Mouse (Mus musculus) left cerebral cortex, adult 18-20 months (tissue): ENCODE results near the gene Clasp2. TPM values are rescaled to one million over a fixed set of nuclear protein-coding genes. Genes with fewer than 3 reads are reported as not detected.
"Not testable (repeated sequence)": the region's sequence is repeated elsewhere in the genome, so short reads cannot be mapped to it uniquely, and the experiment has no call there.

Experiments
- DNase-seq, 2 experiments: peaks; one replicate each; pipeline ENCODE4 v3.0.0; 2021 to 2022; ENCODE audit warnings: low spot score in 2 of 2, mixed read lengths in 1 of 2
- long read RNA-seq, 2 experiments: library from polyadenylated mRNA; stranded (forward); transcript quantifications; one replicate each; pipeline ENCODE4 v2.0.0; 2021
- total RNA-seq, 2 experiments: library from RNA; stranded (reverse); gene quantifications; 2 replicates each; pipeline ENCODE4 v1.2.3; 2021

Clasp2 gene
- total RNA-seq = 100 to 1,000 TPM; 199 to 200 TPM
- long read RNA-seq, experiment 1, partial matches to known transcripts = 14 of 27 reads
- long read RNA-seq, experiment 1, other reads (novel, unspliced or antisense) = 13 of 27 reads
- long read RNA-seq, experiment 2, partial matches to known transcripts = 9 of 13 reads
- long read RNA-seq, experiment 2, other reads (novel, unspliced or antisense) = 4 of 13 reads

DNA sequence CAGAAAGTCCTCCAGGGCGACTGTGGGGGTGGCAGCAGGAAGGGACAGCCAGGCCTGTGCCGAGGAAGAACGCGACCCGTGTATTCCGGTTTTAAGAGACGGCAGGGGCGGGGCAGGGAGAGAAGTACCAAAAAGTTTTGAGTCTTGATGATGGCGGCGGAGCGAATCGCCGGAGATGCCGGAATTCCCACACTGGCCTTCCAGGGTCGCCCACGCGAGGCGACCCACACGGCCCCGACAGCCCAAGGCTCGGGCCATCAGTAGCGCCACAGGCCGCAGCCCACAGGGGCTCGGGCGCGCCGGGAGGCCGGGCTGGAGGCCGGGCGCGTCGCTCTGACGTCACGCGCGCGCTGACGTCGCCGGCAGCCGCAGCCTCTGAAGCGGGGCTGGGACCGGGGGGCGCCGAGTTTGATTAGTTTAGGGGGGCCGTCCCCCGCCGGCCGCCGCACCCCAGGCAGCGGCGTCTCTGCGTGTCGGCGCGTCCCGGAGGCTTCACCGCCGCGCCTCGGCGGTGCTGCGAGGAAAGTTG is at the start of gene Clasp2:
Clasp2 (plus strand) TSS at position 366 of the 529 bp plus-strand sequence.
- peak; percentile 55 to 83 for DNase-seq

DNA sequence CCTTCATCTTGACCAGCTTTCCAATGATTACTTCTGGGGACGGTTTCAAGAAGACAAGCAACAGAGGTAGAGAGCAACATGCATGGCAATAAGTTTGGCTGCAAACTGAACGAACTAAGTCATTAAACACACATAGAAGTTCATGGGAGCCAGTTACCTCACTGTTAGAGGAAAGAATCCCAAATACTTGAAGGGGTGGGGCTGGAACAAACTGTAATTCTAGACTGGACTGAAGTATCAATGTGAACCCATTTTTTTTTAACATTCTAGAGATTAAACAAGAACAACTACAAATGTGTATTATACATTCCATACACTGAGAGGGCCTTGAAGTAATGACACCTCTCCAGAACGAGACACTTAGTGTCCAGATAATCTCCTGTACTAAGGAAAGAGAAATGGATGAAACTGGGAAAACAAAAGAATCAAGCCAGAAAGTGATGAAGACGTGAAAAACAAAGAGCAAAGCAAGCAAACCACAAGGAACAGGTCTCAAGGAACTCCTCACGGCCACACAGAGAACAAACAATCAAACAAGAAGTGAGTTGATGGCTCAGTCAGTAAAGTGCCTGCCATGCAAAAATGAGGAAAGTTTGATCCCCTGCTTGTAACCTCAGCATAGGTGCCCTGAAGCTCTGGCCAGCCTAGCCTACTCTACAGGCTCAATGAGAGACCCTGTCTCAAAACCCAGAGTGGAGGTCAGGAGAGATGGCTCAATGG is 39.7 kb upstream of the Clasp2 start:
- DNase-seq = no peak

DNA sequence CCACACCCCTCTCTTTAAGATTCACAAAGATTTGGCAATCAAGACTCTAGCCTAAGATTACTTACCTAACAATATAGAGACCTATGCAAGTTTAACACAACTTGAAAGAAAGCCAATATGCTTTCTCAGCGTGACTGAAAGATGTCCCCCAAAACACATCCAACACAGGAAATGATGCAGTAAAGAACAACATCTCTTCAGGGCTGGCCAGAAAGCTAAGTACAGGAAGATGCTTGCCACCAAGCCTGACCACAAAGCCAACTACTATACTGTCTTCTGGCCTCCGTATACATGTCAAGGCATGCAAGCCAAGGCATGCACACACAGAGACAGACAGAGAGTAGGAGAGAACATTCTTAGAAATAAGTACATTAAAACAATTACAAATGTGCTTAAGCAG is 35.2 kb upstream of the Clasp2 start:
- no peak for DNase-seq

DNA sequence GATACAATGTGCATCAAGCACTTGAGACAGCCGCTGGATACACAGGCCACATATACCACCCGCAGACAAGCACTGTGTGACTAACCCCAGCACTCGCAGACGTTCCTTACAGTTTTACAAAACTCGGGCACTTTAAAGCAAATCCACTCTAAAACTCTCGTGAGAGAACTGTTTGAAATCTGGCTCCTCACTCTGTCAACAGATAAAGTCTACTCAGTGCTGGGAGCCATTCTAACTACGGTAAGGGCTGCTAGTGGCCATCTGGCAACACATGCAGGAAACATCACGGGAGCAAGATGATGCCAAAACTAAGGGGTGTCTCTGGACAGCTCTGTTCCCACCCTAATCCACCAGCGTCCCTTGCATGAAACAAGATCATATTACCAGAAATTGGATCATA is 34.4 kb upstream of the Clasp2 start:
- DNase-seq = no peak

DNA sequence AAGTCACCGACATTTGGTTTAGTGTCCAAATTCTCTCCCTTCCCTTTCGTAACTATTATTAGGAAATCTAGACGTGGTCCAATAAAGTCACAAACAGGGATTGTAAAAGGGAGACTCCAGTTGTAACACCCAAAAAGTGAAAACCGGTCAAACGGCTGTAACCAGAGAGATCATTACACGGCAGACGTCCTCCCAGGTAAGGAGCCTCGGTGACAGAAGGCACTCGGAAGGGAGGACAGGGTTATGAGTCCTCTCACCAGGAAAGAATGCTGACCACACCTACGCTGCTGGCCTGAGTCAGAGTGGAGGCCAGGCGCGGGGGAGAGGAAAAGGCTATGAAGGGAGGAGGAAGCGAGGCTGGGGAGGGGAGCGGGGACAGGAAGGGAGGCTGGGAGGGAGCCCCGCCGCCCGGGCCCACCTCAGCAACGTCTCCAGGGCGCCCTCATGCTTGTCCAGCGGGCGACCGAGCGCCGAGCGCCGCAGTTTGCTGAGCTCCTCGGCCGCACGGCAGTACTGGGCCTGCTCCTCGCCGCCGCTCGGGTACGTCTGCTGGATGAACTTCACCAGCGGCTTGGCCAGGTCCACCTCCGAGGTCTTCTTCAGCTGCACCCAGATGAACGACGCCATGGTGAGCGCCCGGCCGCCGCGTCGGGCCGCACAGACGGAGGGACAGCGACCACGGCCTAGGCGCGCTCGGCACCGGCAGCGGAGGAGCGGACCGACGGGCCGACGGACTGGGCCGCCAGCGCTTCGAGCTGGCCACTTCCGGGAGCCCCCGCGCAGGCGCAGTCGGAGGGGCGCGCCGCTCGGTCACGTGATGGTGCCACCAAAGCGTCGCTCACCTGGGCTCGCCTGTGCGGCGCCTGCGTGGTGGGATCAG is 33.6 kb upstream of the Clasp2 start, which contains the start of gene Pdcd6ip:
Pdcd6ip (minus strand) TSS at position 779 of the 880 bp plus-strand sequence.
- DNase-seq = peak; percentile 91 to 95

DNA sequence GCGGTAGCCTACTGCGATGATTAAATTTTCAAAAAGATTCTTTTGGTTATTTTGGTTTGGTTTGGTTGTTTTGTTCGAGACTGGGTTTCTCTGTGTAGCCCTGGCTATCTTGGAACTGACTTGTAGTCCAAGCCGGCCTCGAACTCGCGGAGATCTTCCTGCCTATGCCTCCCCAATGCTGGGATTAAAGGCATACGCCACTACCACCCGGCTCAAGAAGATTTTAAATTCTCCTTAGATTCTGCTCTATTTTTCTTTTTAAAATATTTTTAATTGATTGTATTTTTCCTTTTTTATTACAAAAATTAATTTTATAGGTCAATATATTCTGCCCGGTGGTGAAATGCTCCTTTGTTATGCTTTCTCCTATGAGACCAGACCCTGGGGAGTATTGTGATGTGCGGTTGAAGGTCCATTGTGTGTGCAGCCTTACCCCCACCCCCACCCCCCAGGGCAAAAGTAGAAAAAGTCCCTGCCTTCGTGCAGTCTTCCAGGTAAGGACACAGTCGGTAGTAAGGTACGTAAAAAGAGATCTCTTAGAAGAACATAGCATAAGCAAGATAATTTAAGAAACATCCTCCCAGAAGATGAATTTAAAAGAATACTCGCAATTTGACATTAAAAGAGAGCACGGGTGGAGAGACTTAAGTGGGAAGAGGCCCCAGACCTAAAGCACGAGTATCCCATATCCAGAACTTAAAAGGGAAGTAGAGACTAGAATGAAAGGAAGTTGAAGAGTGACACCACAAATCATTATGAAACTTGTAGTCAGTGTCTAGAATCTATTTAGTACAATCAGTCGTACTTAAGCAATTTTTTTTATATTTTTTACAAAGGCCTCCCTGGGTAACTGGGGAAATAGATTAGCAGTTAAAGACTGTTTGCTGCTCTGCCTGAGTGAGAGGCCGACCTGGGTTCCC is 32.7 kb upstream of the Clasp2 start:
- DNase-seq = no peak

DNA sequence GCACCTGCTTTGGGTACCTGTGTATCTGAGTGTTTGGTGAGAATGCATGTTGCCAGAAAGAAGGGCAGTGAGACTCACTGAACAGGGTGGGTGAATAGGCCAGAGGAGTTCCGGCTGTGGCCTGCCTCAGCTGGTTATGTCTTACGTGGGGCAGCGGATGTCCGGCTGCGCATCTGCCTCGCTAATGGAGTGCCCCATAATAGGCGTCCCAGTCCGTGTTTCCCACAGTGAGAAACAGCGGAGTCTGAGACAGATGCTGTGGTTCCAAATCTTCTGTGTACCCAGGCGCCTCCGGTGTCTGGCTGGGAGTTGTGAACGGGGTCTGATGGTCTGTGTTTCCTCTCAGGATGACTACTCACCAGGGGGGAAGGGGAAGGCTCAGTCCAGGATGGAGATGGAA is 30.4 kb upstream of the Clasp2 start:
- DNase-seq = no peak

DNA sequence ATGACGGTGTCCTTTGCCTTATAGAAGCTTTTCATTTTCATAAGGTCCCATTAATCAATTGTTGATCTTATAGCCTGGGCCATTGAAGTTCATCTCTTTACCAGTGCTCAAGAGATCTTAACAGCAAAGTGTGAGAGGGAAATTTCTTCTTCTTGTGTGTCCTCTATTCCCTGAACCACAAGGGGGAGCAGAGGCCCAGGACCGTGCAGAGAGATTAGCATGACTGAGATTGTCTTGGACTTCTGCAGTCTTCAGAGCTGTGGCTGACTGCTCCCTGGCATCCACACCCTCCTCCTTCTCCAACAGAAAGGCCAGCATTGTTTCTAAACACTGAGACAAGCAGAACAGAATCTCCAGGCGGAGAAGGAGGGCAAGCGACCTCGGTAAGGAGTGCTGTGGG is 22.2 kb upstream of the Clasp2 start:
- peak; percentile 37 to 39 for DNase-seq

DNA sequence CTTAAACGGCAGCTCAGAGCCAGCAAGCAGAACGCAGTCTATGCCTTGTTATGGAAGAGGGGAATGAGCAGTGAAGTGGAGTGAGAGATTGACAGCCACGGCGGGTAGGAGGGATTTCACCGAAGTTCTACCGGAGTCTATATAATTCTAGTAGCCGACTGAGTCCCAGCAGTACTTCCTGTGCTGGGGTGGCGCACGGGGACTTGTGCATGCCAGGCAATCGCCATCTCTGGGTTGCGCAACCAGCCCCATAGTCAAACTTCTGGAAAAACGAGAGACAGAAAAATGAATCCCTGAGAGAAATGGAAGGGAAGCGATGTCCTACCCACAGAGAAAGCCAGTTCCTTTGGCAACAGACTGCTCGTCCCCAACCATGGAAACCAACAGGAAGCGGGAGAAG is 16.6 kb upstream of the Clasp2 start:
- no peak for DNase-seq

DNA sequence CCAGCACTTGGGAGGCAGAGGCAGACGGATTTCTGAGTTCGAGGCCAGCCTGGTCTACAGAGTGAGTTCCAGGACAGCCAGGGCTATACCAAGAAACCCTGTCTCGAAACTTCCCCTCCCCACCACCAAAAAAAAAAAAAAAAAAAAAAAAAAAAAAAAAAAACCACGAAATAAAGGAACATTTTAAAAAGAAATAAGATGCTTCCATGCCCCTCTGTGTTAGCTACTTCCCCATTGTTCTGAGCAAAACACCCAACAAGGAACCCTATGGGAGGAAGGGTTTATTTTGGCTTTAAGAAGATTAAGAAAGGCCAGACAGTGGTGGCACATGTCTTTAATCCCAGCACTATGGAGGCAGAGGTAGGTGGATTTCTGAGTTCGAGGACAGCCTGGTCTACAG is 15.7 kb upstream of the Clasp2 start:
- not testable (repeated sequence) for DNase-seq

DNA sequence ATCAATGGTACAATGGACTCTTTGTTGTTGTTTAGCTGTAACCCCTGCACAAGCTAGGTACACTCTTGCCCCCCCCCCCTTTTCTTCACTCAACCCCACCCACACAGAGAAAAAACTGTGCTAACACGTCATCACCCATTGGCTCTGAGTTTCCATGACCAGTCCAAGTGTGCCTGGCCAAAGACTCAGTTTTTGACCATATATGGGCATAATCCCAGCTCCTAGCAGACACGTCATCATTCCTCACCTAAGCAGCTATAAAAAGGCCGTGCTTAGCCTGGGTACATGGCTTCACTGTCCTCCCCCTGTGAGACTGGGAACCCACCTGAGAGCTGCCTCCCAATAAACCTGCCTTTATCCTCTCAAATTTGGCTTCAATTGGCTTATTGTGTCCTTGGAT is 15.1 kb upstream of the Clasp2 start:
- DNase-seq = no peak

DNA sequence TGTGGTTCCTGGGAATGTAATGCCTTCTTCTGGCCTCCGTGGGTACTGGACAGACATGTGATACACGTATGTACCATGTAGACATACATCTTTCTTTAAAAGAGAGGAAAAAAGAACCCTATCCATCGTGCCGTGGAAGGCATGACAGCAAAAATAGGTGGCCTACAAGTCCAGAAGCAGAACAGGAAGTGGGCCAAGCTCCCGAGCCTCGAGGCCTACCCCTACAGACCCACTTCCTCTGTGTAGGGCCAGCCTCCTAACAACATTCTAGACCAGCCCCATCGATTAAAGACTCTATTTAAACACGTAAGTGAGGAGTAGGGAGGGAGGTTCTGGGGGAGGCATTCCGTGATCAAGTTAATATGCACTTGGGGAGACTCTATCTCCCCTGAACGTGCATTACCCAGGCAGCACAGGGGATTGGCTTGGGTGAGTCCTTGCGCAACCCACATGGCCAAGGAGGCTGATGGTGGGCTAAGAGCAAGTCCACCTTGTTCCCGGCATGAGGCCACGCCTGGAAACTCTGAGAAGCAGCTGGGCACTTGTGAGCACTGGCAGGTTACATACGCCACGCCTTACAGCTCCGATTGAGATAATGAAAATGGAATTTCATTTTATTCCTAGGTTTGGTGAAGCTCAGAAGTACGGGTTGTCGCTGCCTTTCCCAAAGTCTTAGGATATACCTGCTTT is 14.1 kb upstream of the Clasp2 start:
- no peak for DNase-seq

DNA sequence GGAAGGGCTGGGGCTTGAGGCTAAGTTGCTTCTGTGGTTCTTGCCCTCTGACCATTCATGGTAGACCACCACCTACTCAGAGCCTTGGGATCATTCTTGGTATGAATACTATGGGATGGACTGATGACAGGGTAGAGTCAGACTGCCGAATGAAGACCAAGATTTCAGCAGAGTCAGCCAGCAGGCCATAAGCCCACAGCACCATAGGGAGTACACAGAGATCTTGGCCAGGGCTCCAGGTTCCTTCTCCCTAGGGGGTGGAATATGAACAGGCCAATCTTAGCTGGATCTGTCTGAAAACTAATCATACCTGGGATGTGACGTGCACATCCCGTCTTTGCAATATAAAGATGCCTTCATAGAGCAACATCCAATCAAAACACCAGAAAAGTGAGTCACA is 9.7 kb upstream of the Clasp2 start:
- no peak for DNase-seq

DNA sequence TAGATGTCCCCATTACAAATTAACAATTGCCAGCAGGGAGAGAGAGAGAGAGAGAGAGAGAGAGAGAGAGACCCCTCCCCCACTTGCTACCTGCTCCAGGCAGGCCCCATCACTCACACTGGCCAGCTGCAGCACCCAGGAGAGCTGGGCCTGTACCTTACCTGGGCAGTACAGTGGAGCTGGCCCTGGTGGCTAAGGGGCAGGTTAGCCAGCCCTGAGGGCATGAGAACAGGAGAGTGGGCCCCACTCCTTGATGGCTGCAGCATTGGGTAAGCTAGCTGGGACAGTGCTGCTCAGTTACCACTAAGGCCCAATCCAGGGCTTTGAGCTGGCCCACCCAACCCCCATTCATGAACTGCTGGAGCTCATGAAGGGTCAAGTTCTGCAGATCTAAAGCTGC is 5.4 kb upstream of the Clasp2 start:
- no peak for DNase-seq

DNA sequence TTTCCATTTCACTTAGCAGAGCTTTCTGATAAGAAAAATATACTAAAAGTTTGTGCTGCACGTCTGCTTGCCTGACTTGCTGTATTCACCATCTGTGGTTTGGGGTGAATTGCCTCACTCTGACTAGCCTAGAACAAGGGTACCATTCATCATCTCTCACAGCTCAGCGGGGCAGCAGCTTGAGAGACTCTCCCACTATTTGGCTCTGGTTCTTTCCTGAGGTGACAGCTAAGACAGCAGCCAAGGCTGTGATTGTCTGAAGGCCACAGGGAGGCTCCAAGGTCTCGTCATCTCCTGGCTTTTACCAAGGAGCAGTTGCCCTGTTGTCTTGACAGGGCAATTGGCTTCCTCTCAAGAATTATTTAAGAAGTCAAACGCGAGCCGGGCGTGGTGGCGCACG is 3.3 kb upstream of the Clasp2 start:
- DNase-seq = no peak

DNA sequence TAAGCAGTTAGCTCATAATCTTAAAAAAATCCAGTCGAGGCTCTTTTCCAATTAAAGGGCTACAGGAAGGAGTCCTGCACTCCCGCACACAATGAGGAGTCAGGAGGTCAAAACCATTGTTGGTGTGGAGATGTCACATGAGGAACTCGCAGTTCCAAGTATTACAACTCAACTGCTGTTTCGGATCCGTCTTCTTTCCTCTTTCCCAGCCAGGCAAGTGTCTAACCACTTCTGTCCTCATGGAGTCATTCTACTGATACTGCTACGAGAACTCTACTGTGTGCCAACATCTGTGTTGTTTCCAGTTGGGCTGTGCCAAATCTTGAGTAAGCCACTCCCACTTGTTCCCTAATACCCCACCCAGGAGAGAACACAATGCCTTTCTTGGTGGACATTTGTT is 2.3 kb upstream of the Clasp2 start:
- no peak for DNase-seq

DNA sequence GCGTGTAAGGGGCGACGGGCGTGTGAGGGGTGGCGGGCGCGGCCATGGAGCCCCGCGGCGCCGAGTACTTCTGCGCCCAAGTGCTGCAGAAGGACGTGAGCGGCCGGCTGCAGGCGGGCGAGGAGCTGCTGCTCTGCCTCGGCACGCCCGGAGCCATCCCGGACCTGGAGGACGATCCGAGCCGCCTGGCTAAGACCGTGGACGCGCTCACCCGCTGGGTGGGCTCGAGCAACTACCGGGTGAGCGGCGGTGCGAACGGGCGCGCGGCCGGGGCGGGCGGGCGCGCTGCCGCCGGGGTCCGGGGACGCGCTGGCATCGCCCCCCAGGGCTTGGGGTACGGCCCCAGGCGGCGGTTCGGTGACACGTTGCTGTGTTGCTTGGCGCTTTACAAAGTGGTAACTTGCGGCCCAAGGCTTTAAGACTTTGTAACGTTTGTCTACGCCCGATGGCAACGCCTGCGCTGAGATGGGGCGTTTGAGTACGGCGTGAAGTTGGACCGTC is 414 bp downstream of the Clasp2 start:
- DNase-seq = peak; percentile 20 to 57

DNA sequence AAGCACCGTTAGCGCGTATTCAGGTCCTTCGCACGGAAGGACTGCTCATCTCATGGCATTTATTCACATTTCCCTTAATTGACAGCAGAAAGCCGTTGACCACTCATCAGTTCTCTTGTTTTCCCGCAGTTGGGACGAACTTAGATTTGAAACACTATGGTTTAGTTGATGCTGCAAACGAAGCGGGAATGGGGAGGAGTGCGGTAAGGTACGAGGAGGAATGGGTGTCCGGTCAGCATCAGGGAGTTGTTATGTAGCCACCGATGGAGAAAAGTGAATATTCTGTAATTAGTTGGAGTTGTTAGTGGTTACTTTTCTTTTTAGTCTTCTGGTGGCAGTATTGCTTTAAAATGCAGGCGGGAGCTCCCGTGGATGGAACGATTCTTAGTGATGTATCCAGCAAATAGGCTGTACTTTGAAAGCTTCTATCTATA is 1.1 kb downstream of the Clasp2 start:
- peak in 1 of 2 experiments; percentile 9 for DNase-seq

DNA sequence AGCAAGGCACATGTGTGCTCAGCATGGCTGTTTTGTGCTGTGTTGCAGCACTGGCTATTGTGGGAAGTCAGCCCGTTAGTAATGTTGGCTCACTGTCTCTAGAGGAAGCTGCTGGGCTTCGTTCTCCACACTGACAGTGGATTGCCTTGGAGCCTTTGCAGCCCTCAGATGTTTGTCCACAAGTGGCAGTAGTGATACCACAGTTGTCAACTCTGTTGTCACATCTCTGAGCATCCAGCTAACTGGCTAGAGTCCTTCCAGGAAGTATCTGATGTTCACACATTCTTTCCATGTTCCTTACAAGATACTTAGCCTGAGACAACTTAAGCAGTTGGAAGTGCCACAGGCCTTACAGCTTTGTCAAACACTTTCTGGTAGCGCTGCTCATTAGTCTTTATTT is 2.0 kb downstream of the Clasp2 start:
- no peak for DNase-seq

DNA sequence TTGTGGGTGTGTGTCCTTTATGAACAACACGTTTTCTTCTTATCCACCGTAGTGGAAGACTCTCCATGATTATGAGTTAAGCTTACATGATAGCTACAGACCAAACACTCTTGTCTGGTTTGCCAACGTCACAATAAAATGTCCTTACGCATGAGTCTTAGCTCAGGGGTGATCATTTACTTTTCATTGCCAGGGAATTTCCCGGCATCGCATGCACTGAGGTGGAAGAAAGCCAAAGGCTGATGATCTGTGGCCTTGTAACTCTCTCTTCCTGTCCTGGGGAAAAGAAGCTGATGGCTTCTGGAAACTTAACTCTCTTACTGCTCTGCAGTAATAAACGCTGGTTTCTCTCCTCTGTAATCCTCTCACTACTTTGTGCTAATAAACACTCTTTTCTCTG is 8.1 kb downstream of the Clasp2 start:
- no peak for DNase-seq
